Mouse (Mus musculus): ENCODE measurements around the gene Spty2d1.
A peak's percentile ranks its signal among the peaks of the same experiment; 100 is the strongest.
"Not testable (repeated sequence)": the region's sequence is repeated elsewhere in the genome, so short reads cannot be mapped to it uniquely, and the experiment has no call there.

The Spty2d1 gene

GRCm38 (mm10) chr7:47019641-47020040 is 11.4 kb upstream of the Spty2d1 start:
- peak in 1 of 2 experiments; percentile 14 for DNase-seq

- no peak for DNase-seq
These were observed 8.9 kb upstream of the Spty2d1 start for GRCm38 (mm10) chr7:47017146-47017545.

- no peak for DNase-seq
These were observed 8.4 kb upstream of the Spty2d1 start for GRCm38 (mm10) chr7:47016602-47017001.

- DNase-seq: peak; percentile 73 to 76
These were observed 7.3 kb upstream of the Spty2d1 start for GRCm38 (mm10) chr7:47015390-47016065.

GRCm38 (mm10) chr7:47014564-47015389 is 6.6 kb upstream of the Spty2d1 start:
- no peak for DNase-seq

GRCm38 (mm10) chr7:47013131-47013767 is 5.0 kb upstream of the Spty2d1 start:
- DNase-seq: no peak

DNA sequence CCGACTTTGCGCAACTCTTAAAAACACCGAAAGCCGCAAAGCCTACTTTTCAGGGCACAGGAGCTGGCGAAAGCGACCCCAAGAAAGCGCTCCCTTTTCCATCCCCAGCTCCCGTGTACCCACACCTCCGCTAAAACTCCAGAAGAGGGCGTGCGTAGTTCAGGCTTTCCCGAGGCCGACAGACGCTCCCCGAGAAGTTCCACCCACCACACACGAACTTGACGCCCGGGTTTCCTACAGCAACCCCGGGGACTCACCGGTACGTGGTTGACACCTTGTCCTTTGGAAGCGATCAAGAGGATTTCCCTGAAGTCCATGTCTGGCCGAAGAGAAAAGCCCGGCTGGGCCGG is 418 bp downstream of the Spty2d1 start:
- no peak for DNase-seq

- peak; percentile 17 to 25 for DNase-seq
These were observed 966 bp downstream of the Spty2d1 start for GRCm38 (mm10) chr7:47007109-47007780.

GRCm38 (mm10) chr7:47003411-47004115 is 4.6 kb downstream of the Spty2d1 start:
- no peak for DNase-seq

DNA sequence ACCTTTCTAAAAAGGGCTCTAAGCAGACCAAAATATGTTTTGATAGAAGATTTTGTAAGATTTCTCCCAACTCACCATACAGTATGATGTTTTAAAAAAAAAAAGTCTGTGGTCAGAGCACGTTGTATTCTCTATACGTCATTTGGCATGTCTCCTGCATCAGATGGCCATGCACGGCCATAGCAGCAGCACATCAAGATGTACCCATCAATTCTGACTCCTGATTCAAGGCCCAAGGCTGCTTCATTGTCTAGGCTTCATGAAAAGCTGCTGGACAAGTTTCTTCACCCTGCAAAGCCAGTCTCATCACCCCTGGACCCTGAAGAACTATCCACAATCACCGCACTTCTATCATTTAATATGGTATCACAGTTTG is 6.3 kb downstream of the Spty2d1 start:
- no peak for DNase-seq

GRCm38 (mm10) chr7:47001125-47001899 is 6.9 kb downstream of the Spty2d1 start:
- no peak for DNase-seq

DNA sequence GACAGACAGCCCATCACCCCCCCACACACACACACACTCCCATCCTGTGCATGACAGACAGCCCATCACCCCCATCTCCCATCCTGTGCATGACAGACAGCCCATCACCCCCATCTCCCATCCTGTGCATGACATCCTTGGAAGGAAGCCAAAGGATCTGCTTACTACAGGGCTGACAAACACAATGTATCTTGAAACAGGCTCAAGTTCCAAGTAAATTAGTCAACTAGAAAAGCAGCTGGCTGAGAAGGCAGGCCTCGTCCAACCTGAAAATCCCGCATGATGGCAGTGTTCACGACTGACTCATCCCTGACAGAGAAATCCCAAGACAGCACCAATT is 7.6 kb downstream of the Spty2d1 start:
- DNase-seq: no peak

DNA sequence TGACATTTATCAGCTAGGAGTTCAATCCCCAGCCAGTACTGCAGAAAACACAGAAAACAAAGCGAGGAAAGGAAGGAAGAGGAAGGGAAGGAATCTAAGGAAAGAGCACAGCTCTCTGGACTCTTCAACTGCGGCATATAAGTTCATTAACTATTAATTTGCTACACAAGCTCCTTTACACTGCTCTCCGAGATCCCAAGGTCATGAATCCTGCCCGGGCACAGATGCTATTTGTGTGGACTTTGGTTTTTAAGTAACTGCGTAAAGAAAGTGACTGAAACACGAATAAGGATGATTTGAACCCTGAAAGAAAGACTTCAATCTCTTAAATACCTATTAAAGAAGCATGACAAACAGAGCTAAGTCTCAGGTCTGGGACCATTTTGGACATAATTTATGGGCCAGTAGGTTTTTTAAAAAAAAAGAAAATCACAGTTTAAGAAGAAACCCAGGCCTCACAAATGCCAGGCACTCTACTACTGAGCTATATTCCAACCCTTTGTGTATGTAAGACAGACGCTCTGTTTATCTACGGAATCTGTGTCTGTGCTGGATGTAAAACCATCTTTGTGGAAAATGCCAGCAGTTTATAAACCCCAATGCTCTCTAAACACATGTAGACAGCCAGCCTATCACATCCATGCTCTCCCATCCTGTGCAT is 8.1 kb downstream of the Spty2d1 start:
- DNase-seq: no peak

GRCm38 (mm10) chr7:46998942-46999341 is 9.3 kb downstream of the Spty2d1 start:
- DNase-seq: no peak

DNA sequence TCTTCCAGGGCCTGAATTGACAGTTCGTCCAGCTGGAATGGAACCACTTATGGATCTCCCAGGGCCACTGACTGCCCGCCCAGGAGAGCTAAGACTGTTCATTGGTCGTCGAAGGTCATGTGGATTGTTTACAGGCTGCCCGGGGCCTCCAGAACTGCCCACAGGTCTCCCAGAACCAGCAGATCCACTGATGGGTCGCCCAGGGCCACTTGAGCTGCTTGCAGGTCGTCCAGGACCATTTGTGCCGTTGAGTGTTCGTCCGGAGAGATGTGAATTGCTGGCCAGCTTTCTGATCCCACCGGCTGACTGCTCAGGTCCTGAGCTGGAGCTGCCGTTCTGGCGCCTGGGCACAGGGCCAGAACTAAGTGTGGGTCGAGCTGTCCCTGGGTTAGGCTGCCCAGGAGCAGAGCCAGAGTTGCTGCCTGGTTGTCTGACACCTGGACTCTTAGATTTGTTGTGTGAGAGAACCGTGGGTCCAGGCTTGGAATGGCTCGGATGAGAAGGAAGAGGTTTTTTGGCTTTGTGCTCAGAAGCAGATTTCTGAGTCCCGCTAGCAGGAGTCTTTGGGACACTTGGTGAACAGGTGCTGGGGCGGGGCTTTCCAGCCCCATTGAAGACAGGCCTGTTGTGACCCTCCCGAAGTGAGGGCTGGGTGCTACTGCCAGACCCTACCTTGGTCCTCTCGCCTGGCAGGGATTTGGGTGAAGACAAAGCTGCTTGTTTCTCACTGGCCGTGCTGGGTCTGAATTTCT is 10.4 kb downstream of the Spty2d1 start:
- DNase-seq: peak; percentile 73 to 76

DNA sequence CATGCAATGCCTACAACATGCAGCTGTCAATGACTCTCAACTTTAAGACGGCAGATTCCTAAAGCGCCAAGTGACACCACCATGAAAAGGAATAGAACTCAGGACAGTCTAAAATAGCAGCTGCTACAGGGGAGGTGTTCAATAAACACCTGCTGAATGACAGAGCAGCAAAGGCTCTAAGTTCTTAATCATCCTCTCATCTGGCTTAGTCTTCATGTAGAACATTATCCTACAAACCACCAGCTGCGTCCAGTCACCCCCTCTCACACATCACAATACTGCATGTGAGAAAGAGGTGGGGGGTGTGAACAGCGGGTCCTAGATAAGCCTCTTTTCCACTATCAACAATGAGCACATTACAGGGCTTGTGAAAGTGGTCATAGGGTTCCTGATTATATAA is 11.2 kb downstream of the Spty2d1 start:
- no peak for DNase-seq

DNA sequence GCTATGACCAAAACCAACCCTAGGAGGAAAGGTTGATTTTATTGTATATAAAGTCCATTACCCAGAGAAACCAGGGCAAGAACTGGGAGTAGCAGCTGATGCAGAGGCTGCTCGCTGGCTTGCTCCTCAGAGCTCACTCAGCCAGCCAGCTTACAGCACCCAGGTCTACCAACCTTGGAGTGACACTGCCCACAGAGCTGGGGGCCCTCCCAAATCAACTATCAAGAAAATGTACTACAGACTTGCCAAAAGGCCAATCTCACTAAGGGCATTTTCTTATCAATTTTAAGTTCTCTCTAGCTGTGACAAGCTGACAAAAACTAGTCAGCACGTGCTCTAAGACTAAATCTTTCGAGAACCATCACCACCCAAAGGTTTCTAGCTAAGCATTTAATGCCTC is 12.7 kb downstream of the Spty2d1 start:
- no peak for DNase-seq

DNA sequence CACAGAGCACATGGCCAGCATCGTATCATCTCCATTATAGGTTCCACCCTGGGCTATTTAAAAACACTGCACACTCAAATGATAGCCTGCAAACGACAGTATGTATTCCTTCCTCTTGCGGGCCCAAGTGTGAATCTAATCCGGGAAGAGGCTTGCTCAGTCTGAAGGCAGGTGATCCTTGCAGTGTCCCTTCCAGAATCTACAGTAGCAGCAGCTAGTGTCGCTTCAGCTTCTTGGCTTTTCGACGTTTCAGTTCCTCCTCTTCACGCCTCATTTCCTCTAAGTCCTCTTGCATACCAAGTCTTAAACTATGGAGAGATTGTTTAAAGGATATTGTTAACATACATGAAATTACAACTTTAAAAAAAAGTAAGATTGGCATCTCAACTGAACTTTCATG is 15.1 kb downstream of the Spty2d1 start:
- DNase-seq: no peak

GRCm38 (mm10) chr7:46989387-46989786 is 18.8 kb downstream of the Spty2d1 start:
- not testable (repeated sequence) for DNase-seq

GRCm38 (mm10) chr7:46987073-46987472 is 21.1 kb downstream of the Spty2d1 start:
- no peak for DNase-seq

DNA sequence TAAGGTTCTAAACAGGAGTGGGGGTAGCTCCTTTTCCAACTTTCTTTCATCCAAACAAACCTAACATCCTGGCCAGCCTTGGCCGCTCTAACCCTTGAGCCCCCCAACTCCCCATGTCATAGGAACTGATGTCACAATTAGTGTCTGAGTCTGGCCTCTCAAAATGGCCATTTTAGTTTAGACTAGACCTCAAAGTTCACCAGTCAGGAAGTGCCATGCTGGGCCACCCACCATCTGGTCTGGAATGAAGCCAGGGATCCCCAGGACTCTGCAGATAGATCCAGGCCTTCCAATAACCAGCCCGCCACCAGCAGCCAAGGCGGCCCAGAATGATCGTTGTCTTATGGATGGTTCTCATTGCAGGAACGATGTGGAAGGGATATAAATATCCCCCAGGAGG is 21.6 kb downstream of the Spty2d1 start:
- DNase-seq: peak; percentile 38 to 51

Measured in cerebellum, postnatal 36 days (tissue).